Mouse (Mus musculus) heart, postnatal 25 days (tissue): ENCODE measurements around the gene Ssxb3. TPM values are rescaled to one million over a fixed set of nuclear protein-coding genes. Genes with fewer than 3 reads are reported as not detected.
"Not testable (repeated sequence)": the region's sequence is repeated elsewhere in the genome, so short reads cannot be mapped to it uniquely, and the experiment has no call there.

ENCODE experiments used
- DNase-seq: peaks from one replicate; pipeline ENCODE4 v3.0.0; 2022; ENCODE audit warnings: low spot score
- intact Hi-C: fragments of 180-260 bp; cut with DNase I; formaldehyde crosslinking; loops from one replicate; pipeline ENCODE4 v1.15.1; 2025
- total RNA-seq, 2 experiments: library from RNA; stranded (reverse); gene quantifications; 2 replicates each; pipeline ENCODE4 v1.2.3; 2021

Gene Ssxb3
- total RNA-seq: not detected

- DNase-seq, intact Hi-C loops: not testable (repeated sequence)
Measured at GRCm38 (mm10) chrX:8591716-8592115, at the start of gene Ssxb3. Ssxb3 (minus strand) TSS chrX:8591816.

- DNase-seq, intact Hi-C loops: not testable (repeated sequence)
Measured at GRCm38 (mm10) chrX:8548155-8548554, 43.5 kb downstream of the Ssxb3 start, which contains the start of gene Ssxb6. Ssxb6 (minus strand) TSS chrX:8548255.

Other genes with a start within 250 kb of the Ssxb3 start
- not detected for gene Ssxb9, start 224.8 kb downstream of the Ssxb3 start, total RNA-seq
- not detected for gene Ssxb1, start 178.5 kb downstream of the Ssxb3 start, total RNA-seq
- not detected for gene Ssxb2, start 130.1 kb downstream of the Ssxb3 start, total RNA-seq
- not detected for gene Gm14459, start 66.9 kb downstream of the Ssxb3 start, total RNA-seq
- not detected for gene Ssxb6, start 43.6 kb downstream of the Ssxb3 start, total RNA-seq
- not detected for gene Ssxb8, start 99.0 kb upstream of the Ssxb3 start, total RNA-seq
- gene Ssx9, start 156.6 kb upstream of the Ssxb3 start, total RNA-seq: not detected
- not detected for gene Ssxb5, start 211.9 kb upstream of the Ssxb3 start, total RNA-seq